Mouse (Mus musculus) forebrain, embryonic 10.5 days (tissue): ENCODE results near the gene Cog1. TPM values are rescaled to one million over a fixed set of nuclear protein-coding genes. Genes with fewer than 3 reads are reported as not detected.
"Not testable (repeated sequence)": the region's sequence is repeated elsewhere in the genome, so short reads cannot be mapped to it uniquely, and the experiment has no call there.

Experiments
- DNase-seq: peaks from one replicate; pipeline ENCODE4 v3.0.0-alpha.2; 2017; ENCODE audit warnings: low spot score; ENCODE audit errors: extremely low spot score
- H3K27ac ChIP-seq: fragments of 300-500 bp; sonication (generic); 2 replicates; pipeline ENCODE4 v1.5.1; 2016; ENCODE audit warnings: mild to moderate bottlenecking
- H3K27me3 ChIP-seq: fragments of 300-500 bp; sonication (generic); 2 replicates; pipeline ENCODE4 v1.6.1; 2016; ENCODE audit warnings: mild to moderate bottlenecking; ENCODE audit not compliant: poor library complexity, severe bottlenecking
- H3K36me3 ChIP-seq: fragments of 300-500 bp; sonication (generic); replicated peaks from 2 replicates; pipeline ENCODE4 v1.6.1; 2016; ENCODE audit warnings: mild to moderate bottlenecking, moderate library complexity
- H3K4me1 ChIP-seq: fragments of 300-500 bp; sonication (generic); 2 replicates; pipeline ENCODE4 v1.6.1; 2016
- H3K4me3 ChIP-seq: fragments of 300-500 bp; sonication (generic); 2 replicates; pipeline ENCODE4 v1.5.1; 2016; ENCODE audit warnings: mild to moderate bottlenecking, moderate library complexity
- H3K9me3 ChIP-seq: fragments of 300-500 bp; sonication (generic); 2 replicates; pipeline ENCODE4 v1.6.1; 2016; ENCODE audit warnings: mild to moderate bottlenecking, moderate library complexity
- WGBS: fragments of 180-500 bp; shearing (Covaris S2); methylation state at CpG from one replicate; pipeline ENCODE4 v1.1.7; 2016; 5-methylcytosine and 5-hydroxymethylcytosine counted together
- polyA plus RNA-seq: library from polyadenylated mRNA; unstranded; fragments of >200 nt; fragmentation: Nextera tagmentation; extraction: Ambion mirVana; gene quantifications from 2 replicates; pipeline ENCODE4 v1.2.1, GENCODE M21; 2016

Cog1 gene
- polyA plus RNA-seq, 1 experiment from 2014 or later: 24.4 TPM

DNA sequence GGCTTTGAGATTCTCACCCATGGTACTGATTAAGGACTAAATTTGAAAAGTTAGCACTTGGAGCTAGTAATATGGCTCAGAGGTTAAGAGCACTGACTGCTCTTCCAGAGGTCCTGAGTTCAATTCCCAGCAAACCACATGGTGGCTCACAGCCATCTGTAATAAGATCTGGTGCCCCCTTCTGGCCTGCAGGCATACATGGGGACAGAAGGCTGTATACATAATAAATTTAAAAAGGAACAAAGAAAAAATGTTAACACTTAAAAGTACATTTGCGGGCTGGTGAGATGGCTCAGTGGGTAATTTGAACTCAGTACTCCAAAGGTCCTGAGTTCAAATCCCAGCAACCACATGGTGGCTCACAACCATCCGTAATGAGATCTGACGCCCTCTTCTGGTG lies 11.2 kb downstream of the Cog1 start:
- 96% methylated on average over 3 of the region's 3 CpGs for WGBS
- not testable (repeated sequence) for DNase-seq, H3K27ac ChIP-seq, H3K27me3 ChIP-seq, H3K4me3 ChIP-seq, H3K9me3 ChIP-seq, H3K4me1 ChIP-seq
- peaks cover 99% of the 10 kb centered on the region for H3K36me3 ChIP-seq

DNA sequence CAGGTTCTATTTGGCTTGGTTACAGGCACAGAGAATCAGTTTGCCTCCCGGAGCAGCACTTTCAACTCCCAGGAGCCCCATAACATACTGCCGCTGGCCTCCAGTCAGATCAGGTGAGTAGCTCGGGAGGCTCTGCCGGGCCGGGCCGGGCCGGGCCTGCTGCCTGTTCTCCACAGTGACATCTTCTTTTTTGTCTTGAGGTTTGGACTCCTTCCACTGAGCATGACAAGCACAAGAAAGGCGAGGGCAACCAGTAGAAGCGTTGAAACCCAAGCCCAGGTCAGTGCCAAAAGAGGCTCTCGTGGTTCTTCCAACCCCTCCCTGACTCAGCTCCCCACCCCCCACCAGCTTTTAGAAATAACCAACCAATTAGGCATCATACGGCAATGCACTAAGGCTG lies 12.0 kb downstream of the Cog1 start:
- no peaks in the 10 kb centered on the region for H3K4me1 ChIP-seq
- no peak overlapping the region for H3K4me3 ChIP-seq
- WGBS: 97% methylated on average over 11 of the region's 11 CpGs
- no peaks in the 10 kb centered on the region for H3K27me3 ChIP-seq
- no peak overlapping the region for H3K27ac ChIP-seq
- no peaks in the 10 kb centered on the region for H3K9me3 ChIP-seq
- DNase-seq: no peak
- H3K36me3 ChIP-seq: peaks cover 95% of the 10 kb centered on the region

DNA sequence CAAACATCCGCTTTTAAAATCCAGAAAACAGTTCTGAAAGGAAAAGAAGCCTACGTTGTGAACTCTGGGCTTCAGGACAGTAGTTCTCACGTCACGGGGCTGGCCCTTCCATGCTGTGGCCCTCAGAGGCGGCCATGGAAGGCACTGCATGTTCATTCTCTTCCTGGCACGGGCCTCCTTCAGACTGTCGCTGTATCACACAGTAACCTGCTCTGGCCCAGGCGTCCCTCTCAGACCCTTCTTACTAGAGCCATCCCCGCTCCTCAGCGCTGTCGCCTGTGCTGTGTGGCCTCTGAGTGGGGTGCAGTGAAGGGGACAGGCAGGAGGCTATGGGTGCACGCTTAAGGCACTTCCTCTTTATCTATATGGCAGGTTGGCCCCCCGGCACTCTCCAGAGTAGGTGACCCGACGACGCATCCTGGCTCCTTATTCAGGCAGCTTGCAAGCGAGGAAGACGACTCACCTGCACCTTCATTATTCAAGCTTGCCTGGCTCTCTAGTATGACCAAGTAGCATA lies 12.9 kb downstream of the Cog1 start:
- Histone ChIP-seq H3K9me3 (no peaks in the 10 kb centered on the region), H3K27me3 (no peaks in the 10 kb centered on the region), H3K4me1 (no peaks in the 10 kb centered on the region), H3K4me3 (no peak overlapping the region), H3K27ac (no peak overlapping the region), H3K36me3 (peaks cover 91% of the 10 kb centered on the region)
- DNase-seq: no peak
- WGBS: 95% methylated on average over 18 of the region's 18 CpGs

DNA sequence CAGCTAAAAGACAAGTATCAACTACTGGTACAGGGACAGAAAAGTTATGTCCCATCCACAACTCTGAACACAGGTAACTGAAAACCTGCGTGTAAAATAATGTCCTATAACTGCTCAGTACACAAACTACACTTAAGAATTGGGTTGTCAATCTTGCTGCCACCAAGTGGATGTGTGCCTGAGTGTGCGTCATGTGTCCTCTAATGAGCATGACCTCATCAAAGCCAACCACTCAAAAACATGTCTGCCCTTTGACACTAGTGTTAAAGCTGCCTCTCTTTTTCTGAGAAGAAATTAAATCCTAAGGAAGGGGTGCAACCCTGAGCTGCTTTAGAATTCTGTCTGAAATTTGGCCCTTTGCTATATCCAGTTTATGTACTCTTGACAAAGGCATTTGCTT lies 15.3 kb downstream of the Cog1 start:
- no peak for DNase-seq
- H3K27ac ChIP-seq: no peak overlapping the region
- H3K27me3 ChIP-seq: no peaks in the 10 kb centered on the region
- no peaks in the 10 kb centered on the region for H3K9me3 ChIP-seq
- H3K4me3 ChIP-seq: no peak overlapping the region
- peaks cover 91% of the 10 kb centered on the region for H3K36me3 ChIP-seq
- H3K4me1 ChIP-seq: no peaks in the 10 kb centered on the region
- 85% methylated on average over 2 of the region's 2 CpGs for WGBS

DNA sequence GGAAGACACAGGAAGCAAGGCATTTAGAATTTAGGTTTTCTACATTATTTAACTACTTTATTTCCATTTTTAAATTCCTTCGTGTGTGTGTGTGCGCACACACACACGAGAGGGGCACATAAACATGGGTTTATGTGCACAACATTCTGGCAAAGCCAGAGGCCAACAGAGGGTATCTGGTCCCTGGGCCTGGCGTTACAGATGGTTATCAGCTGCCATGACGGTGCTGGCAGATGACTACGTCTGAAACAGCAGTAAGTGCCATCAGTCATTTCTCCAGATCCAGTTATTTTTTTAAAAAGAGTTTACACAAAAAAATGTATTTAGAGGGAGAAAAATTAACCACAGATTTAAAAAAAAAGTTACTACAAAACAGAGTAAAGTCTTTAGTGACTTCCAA lies 17.2 kb downstream of the Cog1 start:
- H3K4me1 ChIP-seq: no peaks in the 10 kb centered on the region
- H3K27ac ChIP-seq: no peak overlapping the region
- peaks cover 89% of the 10 kb centered on the region for H3K36me3 ChIP-seq
- H3K9me3 ChIP-seq: no peaks in the 10 kb centered on the region
- H3K4me3 ChIP-seq: no peak overlapping the region
- no peaks in the 10 kb centered on the region for H3K27me3 ChIP-seq
- DNase-seq: no peak
- WGBS: 92% methylated on average over 6 of the region's 6 CpGs

DNA sequence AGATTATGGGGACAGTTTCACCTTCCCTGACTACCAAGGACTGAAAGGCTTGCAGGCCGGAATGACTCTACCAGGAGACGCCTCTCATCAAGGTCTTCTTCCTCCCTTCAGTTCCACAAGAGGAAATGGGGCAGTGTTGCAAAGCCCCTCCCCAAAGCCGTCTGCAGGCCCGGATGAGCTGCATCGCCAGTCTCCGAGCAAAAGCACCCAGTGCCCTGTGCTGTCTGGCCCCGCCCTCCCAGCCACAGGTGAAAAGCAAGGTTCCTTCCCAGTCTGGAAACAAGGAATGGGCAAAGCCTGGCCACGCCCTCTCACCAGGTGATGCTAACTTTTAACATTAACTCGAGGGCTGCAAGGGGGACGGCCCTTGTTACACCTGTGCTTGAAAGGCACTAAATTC lies 17.7 kb downstream of the Cog1 start:
- Histone ChIP-seq H3K4me3 (no peak overlapping the region), H3K9me3 (no peaks in the 10 kb centered on the region), H3K27me3 (no peaks in the 10 kb centered on the region), H3K27ac (no peak overlapping the region), H3K36me3 (peaks cover 89% of the 10 kb centered on the region), H3K4me1 (no peaks in the 10 kb centered on the region)
- no peak for DNase-seq
- WGBS: 65% methylated on average over 10 of the region's 10 CpGs

DNA sequence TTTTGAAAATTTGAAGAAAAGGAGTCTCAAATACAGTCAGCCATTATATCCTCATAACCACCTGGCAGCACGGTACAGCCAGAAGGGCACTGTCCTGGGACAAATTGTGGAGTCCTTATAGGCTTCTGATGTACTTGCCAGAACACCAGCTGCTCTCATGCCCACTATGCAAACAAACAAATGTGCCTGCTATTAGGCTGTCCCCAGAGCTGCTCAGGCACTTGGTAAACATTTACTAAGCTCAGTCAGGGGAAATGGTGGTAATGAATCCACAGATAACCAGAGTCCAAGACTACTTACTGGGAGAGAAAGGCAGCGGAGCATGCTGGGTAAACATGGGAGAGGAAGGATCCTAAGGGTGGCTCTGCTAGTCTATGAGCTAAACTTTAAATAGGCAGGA lies 18.2 kb downstream of the Cog1 start:
- H3K4me1 ChIP-seq: no peaks in the 10 kb centered on the region

DNA sequence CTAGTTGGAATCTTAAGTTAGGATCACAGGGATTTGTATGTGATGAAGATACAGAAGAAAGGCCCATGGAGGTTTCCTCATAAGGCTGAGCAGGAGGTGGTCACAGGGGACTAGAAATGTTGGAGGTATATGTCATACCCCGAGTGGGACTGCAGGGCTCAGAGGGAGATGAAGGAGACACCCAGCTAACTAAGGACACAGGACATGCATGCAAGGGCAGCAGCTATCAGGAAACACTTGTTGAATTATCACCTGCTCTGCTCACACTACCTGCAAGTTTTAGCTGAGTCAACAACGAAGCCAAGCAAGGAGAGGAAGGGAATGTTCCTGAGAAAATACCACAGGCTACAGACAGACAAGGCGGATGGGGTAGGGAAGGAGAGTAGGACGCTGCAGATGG lies 18.7 kb downstream of the Cog1 start:
- Histone ChIP-seq H3K9me3 (no peaks in the 10 kb centered on the region), H3K4me3 (no peak overlapping the region), H3K4me1 (no peaks in the 10 kb centered on the region), H3K27ac (no peak overlapping the region), H3K36me3 (peaks cover 89% of the 10 kb centered on the region), H3K27me3 (no peaks in the 10 kb centered on the region)
- 87% methylated on average over 4 of the region's 4 CpGs for WGBS
- no peak for DNase-seq

More for the DNA sequence above, 18.2 kb downstream of the Cog1 start:
- 91% methylated on average over 2 of the region's 2 CpGs for WGBS
- H3K4me3 ChIP-seq: no peak overlapping the region
- no peak for DNase-seq
- H3K9me3 ChIP-seq: no peaks in the 10 kb centered on the region
- no peak overlapping the region for H3K27ac ChIP-seq
- peaks cover 89% of the 10 kb centered on the region for H3K36me3 ChIP-seq
- H3K27me3 ChIP-seq: no peaks in the 10 kb centered on the region

DNA sequence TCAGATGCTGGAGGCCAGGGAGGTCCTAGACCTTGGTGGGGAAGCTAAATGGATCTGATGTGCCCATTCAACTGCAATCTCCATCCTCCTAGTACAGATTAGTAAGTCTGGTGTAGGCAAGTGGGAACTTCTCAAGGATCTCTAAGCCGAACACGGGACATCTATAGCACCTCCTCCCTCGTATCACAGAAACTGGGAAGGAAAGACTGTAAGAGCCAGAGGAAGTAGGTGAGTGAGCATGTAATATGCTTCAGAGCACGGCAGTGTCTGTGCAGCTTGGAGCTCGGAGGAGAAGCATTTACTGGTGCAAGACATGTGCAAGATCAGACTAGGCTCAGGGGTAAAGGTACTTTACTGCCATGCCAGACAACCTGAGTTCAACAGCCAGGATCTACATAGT lies 19.9 kb downstream of the Cog1 start:
- no peak for DNase-seq
- Histone ChIP-seq H3K27me3 (no peaks in the 10 kb centered on the region), H3K4me1 (no peaks in the 10 kb centered on the region), H3K27ac (no peak overlapping the region), H3K4me3 (no peak overlapping the region), H3K36me3 (peaks cover 89% of the 10 kb centered on the region), H3K9me3 (no peaks in the 10 kb centered on the region)
- WGBS: 91% methylated on average over 5 of the region's 5 CpGs

DNA sequence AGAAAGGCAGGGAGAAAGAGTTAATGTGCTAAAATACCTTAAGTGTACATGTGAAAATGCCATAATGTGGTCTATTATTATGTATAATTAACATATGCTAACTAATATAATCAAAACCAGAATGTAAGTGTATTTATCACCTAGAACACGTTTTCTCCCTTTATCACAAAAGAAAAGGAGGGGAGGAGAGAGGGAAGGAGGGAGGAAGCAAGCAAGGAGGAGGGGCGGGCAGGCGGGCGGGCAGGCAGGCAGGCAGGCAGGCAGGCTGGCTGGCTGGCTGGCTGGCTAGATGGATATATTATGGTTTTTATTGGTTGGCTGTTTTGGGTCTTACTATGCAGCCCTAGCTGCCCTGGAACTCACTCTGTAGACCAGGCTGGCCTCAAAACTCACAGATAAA lies 20.7 kb downstream of the Cog1 start:
- H3K9me3 ChIP-seq: no peaks in the 10 kb centered on the region
- DNase-seq: no peak
- H3K27ac ChIP-seq: no peak overlapping the region
- peaks cover 89% of the 10 kb centered on the region for H3K36me3 ChIP-seq
- no peak overlapping the region for H3K4me3 ChIP-seq
- 71% methylated on average over 2 of the region's 4 CpGs for WGBS
- no peaks in the 10 kb centered on the region for H3K4me1 ChIP-seq
- no peaks in the 10 kb centered on the region for H3K27me3 ChIP-seq

DNA sequence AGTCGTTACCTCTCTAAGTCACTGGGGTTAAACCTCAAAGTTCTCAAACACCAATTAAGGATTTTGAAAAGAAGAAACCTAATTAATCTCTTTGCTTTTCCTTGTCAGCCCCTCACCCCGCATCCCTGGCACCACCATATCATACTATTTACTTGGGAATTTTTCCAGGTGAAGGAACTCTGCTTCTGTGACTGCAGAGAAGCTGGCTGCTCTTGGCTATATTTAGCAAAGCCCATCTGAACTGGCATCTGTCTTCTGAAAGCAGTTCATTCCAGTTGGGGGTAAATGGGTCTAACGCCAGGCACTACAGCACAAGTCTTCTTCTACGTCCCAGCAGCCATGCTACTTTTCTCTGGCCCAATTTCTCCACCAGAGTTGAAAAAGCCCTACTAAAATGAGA lies 24.6 kb downstream of the Cog1 start:
- WGBS: 96% methylated on average over 4 of the region's 4 CpGs
- peaks cover 4% of the 10 kb centered on the region; the same call in 1 of the 2 replicates for H3K4me1 ChIP-seq
- no peak for DNase-seq
- H3K4me3 ChIP-seq: no peak overlapping the region
- peaks cover 89% of the 10 kb centered on the region for H3K36me3 ChIP-seq
- no peaks in the 10 kb centered on the region for H3K9me3 ChIP-seq
- H3K27me3 ChIP-seq: no peaks in the 10 kb centered on the region
- no peak overlapping the region for H3K27ac ChIP-seq

DNA sequence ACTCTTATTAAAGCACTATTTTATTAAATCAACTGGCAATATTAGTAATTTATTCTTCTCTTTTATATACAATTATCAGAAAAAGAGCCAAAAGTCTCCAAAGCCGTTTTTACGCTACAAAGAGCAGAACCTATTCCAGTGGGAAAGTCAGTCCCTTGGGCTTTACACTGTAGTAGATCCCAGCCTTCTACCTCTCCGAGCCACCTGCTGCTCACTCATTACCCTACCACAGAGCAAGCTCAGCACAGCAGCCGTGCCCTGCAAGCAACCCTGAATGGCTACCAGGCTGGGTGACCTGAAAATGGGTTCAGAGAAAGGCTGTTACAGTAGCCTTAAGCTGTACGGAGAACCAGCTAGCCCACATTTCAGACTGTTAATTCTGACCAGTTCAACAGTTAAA lies 25.6 kb downstream of the Cog1 start:
- no peak overlapping the region for H3K27ac ChIP-seq
- H3K9me3 ChIP-seq: no peaks in the 10 kb centered on the region
- H3K36me3 ChIP-seq: peaks cover 79% of the 10 kb centered on the region
- no peak overlapping the region for H3K4me3 ChIP-seq
- peaks cover 4% of the 10 kb centered on the region; the same call in 1 of the 2 replicates for H3K4me1 ChIP-seq
- 90% methylated on average over 5 of the region's 5 CpGs for WGBS
- H3K27me3 ChIP-seq: no peaks in the 10 kb centered on the region
- no peak for DNase-seq

DNA sequence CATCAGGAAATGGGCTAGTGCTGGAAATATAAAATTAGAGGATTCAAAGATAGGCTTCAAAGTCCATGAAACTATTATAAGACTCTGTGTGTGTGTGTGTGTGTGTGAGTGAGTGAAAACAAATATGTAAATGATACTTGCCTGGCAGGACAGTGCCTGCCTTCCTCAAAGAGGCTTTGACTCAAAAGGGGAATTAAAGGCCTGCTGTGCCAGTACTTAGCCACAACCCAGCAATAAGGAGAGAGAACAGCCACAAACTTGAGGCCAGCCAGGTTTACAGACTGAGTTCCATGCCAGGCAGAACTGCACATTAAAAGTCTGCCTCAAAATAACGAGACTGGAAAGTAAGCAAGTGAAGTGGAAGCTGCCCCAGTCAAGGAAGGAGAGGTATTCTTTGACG lies 27.9 kb downstream of the Cog1 start:
- no peak for DNase-seq
- Histone ChIP-seq H3K9me3 (no peaks in the 10 kb centered on the region), H3K4me3 (no peak overlapping the region), H3K36me3 (peaks cover 59% of the 10 kb centered on the region), H3K4me1 (peaks cover 15% of the 10 kb centered on the region), H3K27me3 (no peaks in the 10 kb centered on the region), H3K27ac (no peak overlapping the region)
- WGBS: 87% methylated on average over 2 of the region's 2 CpGs

DNA sequence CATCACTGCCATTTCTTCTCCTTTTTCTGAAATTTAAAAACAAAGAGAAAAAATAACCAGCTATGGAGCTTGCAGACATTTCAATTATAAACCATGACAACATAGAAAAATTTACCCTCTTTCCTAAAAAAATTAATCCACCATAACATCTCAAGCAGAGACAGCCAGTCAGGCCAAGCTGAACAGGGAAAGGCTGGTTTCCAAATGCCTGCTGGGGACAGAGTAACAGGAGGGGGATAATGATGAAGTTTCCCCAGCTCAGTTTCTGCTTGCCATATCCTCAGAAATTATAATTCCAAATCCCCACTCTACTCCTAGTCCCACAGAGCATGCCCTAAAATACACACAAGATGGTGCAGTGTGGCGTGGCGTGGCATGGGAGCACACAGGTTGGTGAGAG lies 28.4 kb downstream of the Cog1 start:
- DNase-seq: no peak
- Histone ChIP-seq H3K36me3 (peaks cover 53% of the 10 kb centered on the region), H3K4me1 (peaks cover 20% of the 10 kb centered on the region), H3K9me3 (no peaks in the 10 kb centered on the region), H3K27ac (no peak overlapping the region), H3K27me3 (no peaks in the 10 kb centered on the region), H3K4me3 (no peak overlapping the region)
- 94% methylated on average over 2 of the region's 2 CpGs for WGBS
